Mouse (Mus musculus): ENCODE results near the gene Thbd.

DNA sequence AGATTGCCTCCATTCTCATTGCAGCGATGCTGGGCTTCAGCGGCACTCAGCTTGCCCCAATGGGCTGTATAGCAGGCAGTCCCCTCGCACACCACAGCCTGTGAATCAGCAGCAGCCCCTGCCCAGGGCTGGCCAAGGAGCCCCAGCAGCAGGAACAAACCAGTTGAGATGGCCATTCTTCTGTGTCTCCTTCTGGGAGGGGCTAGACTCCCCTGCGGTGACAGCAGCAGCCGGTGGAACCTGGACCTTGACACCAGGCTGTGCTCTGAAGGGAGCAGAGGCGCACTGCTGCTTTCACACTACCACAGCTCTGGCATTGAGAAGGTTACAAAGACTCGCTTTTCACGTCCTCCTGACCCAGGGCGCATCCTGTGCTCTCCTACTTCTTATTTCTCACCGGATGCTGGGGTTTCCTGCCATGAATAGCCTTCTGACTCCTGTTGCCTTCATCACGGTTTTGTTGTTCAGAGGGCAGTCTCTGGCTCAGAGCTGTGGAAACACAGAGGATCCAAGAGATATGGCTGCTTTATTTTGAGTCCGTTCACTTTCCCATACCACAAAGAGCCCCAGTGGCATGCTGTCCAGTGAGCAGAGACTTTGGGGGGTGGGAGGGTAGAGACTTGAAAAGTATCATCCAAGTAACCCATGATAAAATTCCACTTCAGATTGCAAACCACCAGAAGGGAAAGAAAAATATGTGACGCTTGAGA lies 35.4 kb upstream of the Thbd start, which contains the start of gene Cd93:
- TF ChIP-seq POLR2A (IDR thresholded peaks at IDR 0.05; ENCODE audit: borderline replicate concordance, extremely low read depth, low read depth, low read length), result peak; percentile 97
- no peak for TF ChIP-seq CTCF (IDR thresholded peaks at IDR 0.05; ENCODE audit: insufficient read depth, low read length)

All from lung, adult 2 months (tissue).